Mouse (Mus musculus): ENCODE results near the gene Zfx. TPM values are rescaled to one million over a fixed set of nuclear protein-coding genes. Genes with fewer than 3 reads are reported as not detected.

The Zfx gene
- polyA plus RNA-seq, 1 experiment: 30.5 TPM

DNA sequence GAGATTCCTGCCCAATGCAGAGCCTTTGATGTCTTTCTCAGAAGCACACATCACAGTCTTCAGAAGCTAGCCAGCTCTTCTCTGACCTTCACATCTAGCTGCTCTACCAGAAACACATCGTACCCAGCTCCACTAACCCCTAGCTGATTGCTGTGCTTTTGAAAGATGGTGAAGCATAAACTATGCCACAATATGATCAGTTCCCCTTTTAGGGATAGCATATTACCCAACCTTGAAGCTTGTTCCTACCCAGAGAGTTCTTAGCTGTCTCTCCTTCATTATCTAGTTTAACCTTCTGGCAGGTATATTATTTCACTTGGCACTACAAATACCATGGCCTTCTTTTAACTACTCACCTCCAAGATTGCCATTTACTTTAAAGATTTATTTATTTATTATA is 16.6 kb upstream of the Zfx start:
- H3K36me3 ChIP-seq (ENCODE audit: control insufficient read depth, insufficient read depth, low read length, poor library complexity, severe bottlenecking): no peaks in the 10 kb centered on the region
- no peaks in the 10 kb centered on the region for H3K27me3 ChIP-seq (ENCODE audit: control insufficient read depth, insufficient read depth, low read length, poor library complexity, severe bottlenecking)
- H3K9ac ChIP-seq (ENCODE audit: low read depth, poor library complexity, severe bottlenecking): no peak overlapping the region
- H3K4me3 ChIP-seq (ENCODE audit: low read depth, low read length): no peak overlapping the region
- no peak for TF ChIP-seq POLR2A (IDR thresholded peaks at IDR 0.05; ENCODE audit: insufficient read depth, low read length)
- no peak for TF ChIP-seq EP300 (IDR thresholded peaks at IDR 0.05; ENCODE audit: insufficient read depth, low read depth, low read length)
- no peak for TF ChIP-seq CTCF (IDR thresholded peaks at IDR 0.05; ENCODE audit: low read depth, low read length)
- no peaks in the 10 kb centered on the region for H3K4me1 ChIP-seq (ENCODE audit: control insufficient read depth, insufficient read depth, low read length)
- H3K9me3 ChIP-seq (replicated peaks; ENCODE audit: control insufficient read depth, insufficient read depth, low read length, poor library complexity, severe bottlenecking): no peaks in the 10 kb centered on the region
- no peak overlapping the region for H3K27ac ChIP-seq (ENCODE audit: insufficient read depth, low read length)

DNA sequence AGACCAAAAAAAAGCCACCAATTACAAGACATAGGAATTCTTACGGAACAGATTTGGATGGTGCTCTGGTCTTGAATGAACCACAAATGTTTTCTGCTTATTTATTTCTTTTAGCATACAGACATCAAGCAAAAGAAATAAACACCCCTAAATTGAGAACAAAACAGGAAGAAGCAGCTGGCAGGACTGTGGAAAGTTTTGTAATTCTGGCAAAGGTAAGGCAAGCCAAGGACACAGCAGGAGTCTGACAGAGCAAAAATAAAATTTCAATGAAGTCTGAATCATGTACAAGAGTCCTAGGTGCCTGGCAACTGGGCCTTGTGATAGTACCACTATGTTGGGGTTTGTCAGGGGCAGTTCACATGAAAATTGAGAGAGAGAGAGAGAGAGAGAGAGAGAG is 14.8 kb upstream of the Zfx start:
- Histone ChIP-seq H3K4me3 (ENCODE audit: low read depth, low read length) (no peak overlapping the region), H3K27me3 (ENCODE audit: control insufficient read depth, insufficient read depth, low read length, poor library complexity, severe bottlenecking) (no peaks in the 10 kb centered on the region), H3K36me3 (ENCODE audit: control insufficient read depth, insufficient read depth, low read length, poor library complexity, severe bottlenecking) (no peaks in the 10 kb centered on the region), H3K9ac (ENCODE audit: low read depth, poor library complexity, severe bottlenecking) (no peak overlapping the region), H3K27ac (ENCODE audit: insufficient read depth, low read length) (no peak overlapping the region), H3K4me1 (ENCODE audit: control insufficient read depth, insufficient read depth, low read length) (no peaks in the 10 kb centered on the region), H3K9me3 (replicated peaks; ENCODE audit: control insufficient read depth, insufficient read depth, low read length, poor library complexity, severe bottlenecking) (no peaks in the 10 kb centered on the region)
- TF ChIP-seq CTCF (IDR thresholded peaks at IDR 0.05; ENCODE audit: low read depth, low read length): no peak

DNA sequence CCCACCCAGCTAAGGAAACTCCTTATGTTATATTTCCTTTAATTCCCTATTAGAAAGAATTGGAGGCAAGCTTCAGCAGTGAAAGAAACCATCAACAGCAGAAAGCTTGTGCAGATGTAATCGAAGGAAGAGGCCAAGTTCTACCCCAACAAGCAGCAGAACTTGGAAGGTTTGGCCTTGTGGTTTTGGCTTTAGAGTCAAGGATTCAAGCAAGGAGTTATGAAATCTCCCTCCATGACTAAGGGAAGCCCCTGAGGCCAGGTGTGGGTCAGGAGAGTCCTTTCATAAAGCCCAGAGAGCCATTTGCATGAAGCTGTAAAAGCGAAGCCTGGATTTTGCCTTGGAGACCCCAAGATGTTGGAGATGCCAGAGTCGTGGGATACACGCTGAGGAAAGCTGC is 11.6 kb upstream of the Zfx start:
- TF ChIP-seq POLR2A (IDR thresholded peaks at IDR 0.05; ENCODE audit: insufficient read depth, low read length) (no peak), CTCF (IDR thresholded peaks at IDR 0.05; ENCODE audit: low read depth, low read length) (no peak), EP300 (IDR thresholded peaks at IDR 0.05; ENCODE audit: insufficient read depth, low read depth, low read length) (no peak)
- Histone ChIP-seq H3K9me3 (replicated peaks; ENCODE audit: control insufficient read depth, insufficient read depth, low read length, poor library complexity, severe bottlenecking) (no peaks in the 10 kb centered on the region), H3K36me3 (ENCODE audit: control insufficient read depth, insufficient read depth, low read length, poor library complexity, severe bottlenecking) (no peaks in the 10 kb centered on the region), H3K9ac (ENCODE audit: low read depth, poor library complexity, severe bottlenecking) (no peak overlapping the region), H3K27ac (ENCODE audit: insufficient read depth, low read length) (no peak overlapping the region), H3K27me3 (ENCODE audit: control insufficient read depth, insufficient read depth, low read length, poor library complexity, severe bottlenecking) (no peaks in the 10 kb centered on the region), H3K4me3 (ENCODE audit: low read depth, low read length) (no peak overlapping the region), H3K4me1 (ENCODE audit: control insufficient read depth, insufficient read depth, low read length) (no peaks in the 10 kb centered on the region)

DNA sequence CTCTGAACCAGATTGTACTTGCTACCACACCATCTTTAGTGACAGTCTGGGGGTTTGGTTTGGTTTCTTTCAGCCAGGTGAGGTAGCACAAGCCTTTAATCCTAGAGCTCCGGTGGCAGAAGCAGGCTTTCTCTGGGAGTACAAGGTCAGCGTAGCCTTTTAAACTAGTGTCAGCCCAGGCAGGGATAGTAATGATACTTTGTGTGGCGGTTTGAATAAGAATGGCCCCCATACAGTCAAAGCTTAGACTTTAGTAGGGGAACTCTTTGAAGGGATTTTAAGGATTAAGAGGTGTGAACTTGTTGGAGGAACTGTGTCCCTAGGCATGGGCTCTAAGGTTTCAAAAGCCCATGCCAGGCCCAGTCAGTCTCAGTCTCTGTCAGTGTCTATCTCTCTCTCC is 10.0 kb upstream of the Zfx start:
- no peaks in the 10 kb centered on the region for H3K9me3 ChIP-seq (replicated peaks; ENCODE audit: control insufficient read depth, insufficient read depth, low read length, poor library complexity, severe bottlenecking)
- H3K9ac ChIP-seq (ENCODE audit: low read depth, poor library complexity, severe bottlenecking): no peak overlapping the region
- TF ChIP-seq POLR2A (IDR thresholded peaks at IDR 0.05; ENCODE audit: insufficient read depth, low read length): no peak
- no peak for TF ChIP-seq EP300 (IDR thresholded peaks at IDR 0.05; ENCODE audit: insufficient read depth, low read depth, low read length)
- no peak for TF ChIP-seq CTCF (IDR thresholded peaks at IDR 0.05; ENCODE audit: low read depth, low read length)
- H3K27me3 ChIP-seq (ENCODE audit: control insufficient read depth, insufficient read depth, low read length, poor library complexity, severe bottlenecking): no peaks in the 10 kb centered on the region
- H3K36me3 ChIP-seq (ENCODE audit: control insufficient read depth, insufficient read depth, low read length, poor library complexity, severe bottlenecking): no peaks in the 10 kb centered on the region
- no peaks in the 10 kb centered on the region for H3K4me1 ChIP-seq (ENCODE audit: control insufficient read depth, insufficient read depth, low read length)
- no peak overlapping the region for H3K27ac ChIP-seq (ENCODE audit: insufficient read depth, low read length)
- H3K4me3 ChIP-seq (ENCODE audit: low read depth, low read length): no peak overlapping the region

DNA sequence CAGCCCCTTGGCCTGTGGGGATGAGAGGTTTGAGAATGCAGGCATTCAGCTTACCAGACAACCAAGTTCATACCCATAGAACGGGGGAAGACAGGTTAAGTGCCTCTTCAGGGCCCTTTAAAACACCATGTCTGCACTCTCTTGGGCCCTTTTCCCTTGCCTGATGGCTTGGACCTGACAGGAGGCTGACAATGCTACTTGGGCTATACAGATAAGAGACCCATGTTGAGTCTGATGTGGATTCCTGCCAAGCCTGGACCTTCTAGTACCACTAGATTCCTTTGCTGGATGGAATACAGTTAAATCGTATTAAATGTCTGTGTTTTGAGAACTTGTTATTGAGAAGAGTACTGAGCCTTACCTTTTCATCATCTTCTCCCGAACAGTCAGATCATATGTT is 8.7 kb upstream of the Zfx start:
- Histone ChIP-seq H3K27me3 (ENCODE audit: control insufficient read depth, insufficient read depth, low read length, poor library complexity, severe bottlenecking) (no peaks in the 10 kb centered on the region), H3K27ac (ENCODE audit: insufficient read depth, low read length) (no peak overlapping the region), H3K9ac (ENCODE audit: low read depth, poor library complexity, severe bottlenecking) (no peak overlapping the region), H3K4me3 (ENCODE audit: low read depth, low read length) (no peak overlapping the region), H3K9me3 (replicated peaks; ENCODE audit: control insufficient read depth, insufficient read depth, low read length, poor library complexity, severe bottlenecking) (no peaks in the 10 kb centered on the region), H3K4me1 (ENCODE audit: control insufficient read depth, insufficient read depth, low read length) (no peaks in the 10 kb centered on the region), H3K36me3 (ENCODE audit: control insufficient read depth, insufficient read depth, low read length, poor library complexity, severe bottlenecking) (no peaks in the 10 kb centered on the region)
- TF ChIP-seq EP300 (IDR thresholded peaks at IDR 0.05; ENCODE audit: insufficient read depth, low read depth, low read length) (no peak), POLR2A (IDR thresholded peaks at IDR 0.05; ENCODE audit: insufficient read depth, low read length) (no peak), CTCF (IDR thresholded peaks at IDR 0.05; ENCODE audit: low read depth, low read length) (no peak)

DNA sequence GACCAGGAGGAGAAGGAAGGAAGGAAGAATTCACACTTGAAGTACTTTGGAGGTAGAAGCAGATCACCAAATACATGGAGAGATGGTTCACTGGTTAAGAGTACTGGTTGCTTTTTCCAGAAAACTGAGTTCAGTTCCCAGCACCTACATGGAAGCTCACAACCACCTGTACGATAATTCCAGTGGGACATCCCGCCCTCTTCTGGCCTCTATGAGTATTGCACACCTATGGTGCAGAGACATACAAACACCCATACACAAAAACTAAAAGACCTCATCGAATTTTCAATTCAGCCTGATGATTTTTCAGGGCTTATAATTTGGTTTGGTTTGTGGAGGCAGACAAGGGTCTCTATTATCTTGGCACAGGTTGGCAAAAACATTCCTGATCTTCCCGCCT is 6.2 kb upstream of the Zfx start:
- Histone ChIP-seq H3K4me1 (ENCODE audit: control insufficient read depth, insufficient read depth, low read length) (no peaks in the 10 kb centered on the region), H3K36me3 (ENCODE audit: control insufficient read depth, insufficient read depth, low read length, poor library complexity, severe bottlenecking) (no peaks in the 10 kb centered on the region), H3K9me3 (replicated peaks; ENCODE audit: control insufficient read depth, insufficient read depth, low read length, poor library complexity, severe bottlenecking) (no peaks in the 10 kb centered on the region), H3K27ac (ENCODE audit: insufficient read depth, low read length) (no peak overlapping the region), H3K27me3 (ENCODE audit: control insufficient read depth, insufficient read depth, low read length, poor library complexity, severe bottlenecking) (no peaks in the 10 kb centered on the region), H3K4me3 (ENCODE audit: low read depth, low read length) (no peak overlapping the region), H3K9ac (ENCODE audit: low read depth, poor library complexity, severe bottlenecking) (no peak overlapping the region)
- no peak for TF ChIP-seq POLR2A (IDR thresholded peaks at IDR 0.05; ENCODE audit: insufficient read depth, low read length)

All from ES-Bruce4 (cell line).